Mouse (Mus musculus) lung, adult 2 months (tissue): ENCODE results near the gene Rexo2. TPM values are rescaled to one million over a fixed set of nuclear protein-coding genes. Genes with fewer than 3 reads are reported as not detected.
"Not testable (repeated sequence)": the region's sequence is repeated elsewhere in the genome, so short reads cannot be mapped to it uniquely, and the experiment has no call there.

Source experiments
- DNase-seq: peaks from one replicate; pipeline ENCODE4 v3.0.0; 2022
- H3K4me1 ChIP-seq: fragments of 200-500 bp; 2 replicates; pipeline ENCODE4 v1.6.1; 2011; ENCODE audit warnings: low read length; ENCODE audit not compliant: control insufficient read depth, insufficient read depth
- H3K4me3 ChIP-seq: fragments of 200-500 bp; replicated peaks from 2 replicates; pipeline ENCODE3; 2011; ENCODE audit warnings: low read depth, mild to moderate bottlenecking, control low read depth, low read length; ENCODE audit errors: extremely low read depth
- CTCF ChIP-seq: fragments of 200-500 bp; IDR thresholded peaks from 2 replicates; pipeline ENCODE4 v1.5.1; 2011; ENCODE audit warnings: mild to moderate bottlenecking, low read length, control low read depth; ENCODE audit not compliant: insufficient read depth
- POLR2A ChIP-seq: fragments of 200-500 bp; IDR thresholded peaks from 2 replicates; pipeline ENCODE4 v1.6.1; 2011; ENCODE audit warnings: low read depth, mild to moderate bottlenecking, control low read depth, low read length, borderline replicate concordance; ENCODE audit errors: extremely low read depth
- WGBS: fragments of 180-500 bp; shearing (Covaris S2); methylation state at CpG from one replicate; pipeline ENCODE4 v1.1.7; 2018; 5-methylcytosine and 5-hydroxymethylcytosine counted together
- polyA plus RNA-seq: library from polyadenylated mRNA; depleted of rRNA; stranded (reverse); fragments of >200 nt; gene quantifications from 2 replicates; pipeline ENCODE4 v1.2.3, GENCODE M21; 2012; rRNA removed

The Rexo2 gene
- 64.0 and 77.6 TPM in 2 replicates for polyA plus RNA-seq

DNA sequence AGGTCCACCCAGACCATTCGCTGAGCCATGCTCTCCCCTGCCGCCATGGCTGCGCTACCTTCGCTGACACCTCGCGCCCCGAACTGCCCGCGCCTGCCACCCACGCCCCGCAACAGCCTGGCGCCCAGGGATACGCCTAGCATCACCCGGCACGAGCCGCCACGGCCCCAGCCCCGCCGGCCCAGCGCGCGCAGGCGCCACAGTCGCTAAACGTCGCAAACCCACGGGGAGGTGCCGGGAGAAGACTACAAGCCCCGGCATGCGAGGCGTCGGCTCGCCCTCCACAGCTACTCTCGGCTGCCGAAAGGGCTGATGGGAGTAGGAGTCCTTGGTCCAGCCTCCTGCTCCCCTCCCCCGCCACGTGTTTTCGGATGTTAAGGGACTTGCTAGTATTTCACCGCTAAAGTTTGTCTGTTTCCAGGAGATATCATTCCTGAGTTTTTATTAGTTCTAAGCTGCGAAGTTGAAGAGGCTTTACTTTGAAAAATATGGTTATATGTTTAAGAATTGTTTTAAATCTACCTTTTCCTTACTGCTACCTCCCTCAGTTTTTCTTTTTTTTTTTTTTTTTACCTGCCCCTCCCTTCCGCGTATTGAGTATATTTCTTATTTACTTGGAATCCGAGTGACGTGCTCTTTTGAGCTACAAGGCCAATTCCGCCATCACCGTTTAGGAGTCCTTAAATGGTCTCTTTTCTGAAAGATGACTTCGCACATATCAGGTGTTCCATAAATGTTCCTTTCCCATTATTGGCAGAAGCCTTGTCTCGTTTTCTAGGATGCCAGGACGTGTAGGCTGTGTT lies at the start of gene Rexo2:
Gene Rexo2 (minus strand): TSS at position 213 of the 803 bp plus-strand sequence.
- Histone ChIP-seq H3K4me1 (peaks cover 2% of the 10 kb centered on the region; the same call in 1 of the 2 replicates), H3K4me3 (peak within 1 kb of the TSS; percentile 90)
- 1% methylated on average over 49 of the region's 49 CpGs for WGBS
- no peak for TF ChIP-seq CTCF
- peak; percentile 61; the same call in 1 of the 2 replicates for TF ChIP-seq POLR2A
- peak; percentile 89 for DNase-seq

DNA sequence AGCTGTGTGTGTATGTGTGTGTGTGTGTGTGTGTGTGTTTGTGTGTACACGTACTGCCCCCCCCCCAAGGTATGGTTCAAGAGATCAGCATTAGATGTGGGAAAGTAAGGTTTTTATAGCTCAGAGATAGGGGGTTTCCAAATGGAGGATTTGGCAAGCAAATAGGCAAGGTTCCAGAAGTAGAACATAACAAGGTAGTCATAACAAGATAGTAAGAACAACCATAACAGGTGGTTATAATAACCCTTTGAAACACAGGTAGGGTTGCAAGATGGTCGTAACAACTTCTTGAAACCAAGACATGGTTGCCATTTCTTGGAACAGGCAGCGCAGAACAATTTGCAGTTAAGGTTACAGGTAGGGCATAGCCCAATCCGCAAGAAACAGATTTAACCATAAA lies 46.1 kb upstream of the Rexo2 start:
- H3K4me1 ChIP-seq = no peaks in the 10 kb centered on the region
- H3K4me3 ChIP-seq = no peak overlapping the region
- no peak for TF ChIP-seq POLR2A
- TF ChIP-seq CTCF = no peak
- DNase-seq = no peak
- 86% methylated on average over 4 of the region's 4 CpGs for WGBS

DNA sequence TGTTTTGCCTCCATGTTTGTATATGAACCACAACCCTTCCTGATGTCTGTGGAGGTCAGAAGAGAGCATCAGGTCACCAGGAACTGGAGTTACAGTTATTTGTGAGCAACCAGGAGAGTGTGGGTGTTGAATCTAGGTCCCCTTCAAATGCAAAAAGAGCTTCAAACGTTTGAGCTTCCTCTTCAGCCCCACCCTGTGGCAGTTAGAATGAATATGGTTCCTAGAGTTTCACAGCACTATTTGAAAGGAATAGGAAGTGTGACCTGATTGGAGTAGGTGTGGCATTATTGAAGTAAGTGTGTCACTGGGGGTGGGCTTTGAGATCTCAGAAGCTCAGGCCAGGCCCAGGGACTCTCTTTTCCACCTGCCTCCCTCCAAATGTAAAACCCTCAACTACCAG lies 45.1 kb upstream of the Rexo2 start:
- 0% methylated on average over 1 of the region's 1 CpGs for WGBS
- no peak for DNase-seq
- Histone ChIP-seq H3K4me1 (no peaks in the 10 kb centered on the region), H3K4me3 (no peak overlapping the region)
- no peak for TF ChIP-seq POLR2A
- no peak for TF ChIP-seq CTCF

DNA sequence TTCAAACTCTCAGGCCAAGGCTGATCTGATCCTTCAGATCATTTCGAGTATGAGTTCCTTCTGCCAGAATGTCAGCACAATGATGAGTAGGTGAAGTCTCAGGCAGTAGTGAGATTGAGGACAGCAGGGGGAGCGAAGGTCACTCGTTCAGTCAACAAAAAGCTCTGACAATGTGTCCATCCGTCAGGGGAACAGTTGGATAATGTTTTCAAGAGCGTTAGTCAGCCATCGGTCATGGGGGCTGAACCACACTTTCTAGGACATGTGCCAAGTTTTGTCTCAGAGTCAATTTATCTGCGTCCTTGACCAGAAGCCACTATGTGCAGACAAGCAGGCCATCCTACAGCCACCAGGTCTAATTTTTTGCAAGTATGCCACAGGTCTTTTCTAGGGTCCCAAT lies 40.0 kb upstream of the Rexo2 start:
- H3K4me1 ChIP-seq, H3K4me3 ChIP-seq, DNase-seq: not testable (repeated sequence)
- WGBS = 19% methylated on average over 5 of the region's 7 CpGs

DNA sequence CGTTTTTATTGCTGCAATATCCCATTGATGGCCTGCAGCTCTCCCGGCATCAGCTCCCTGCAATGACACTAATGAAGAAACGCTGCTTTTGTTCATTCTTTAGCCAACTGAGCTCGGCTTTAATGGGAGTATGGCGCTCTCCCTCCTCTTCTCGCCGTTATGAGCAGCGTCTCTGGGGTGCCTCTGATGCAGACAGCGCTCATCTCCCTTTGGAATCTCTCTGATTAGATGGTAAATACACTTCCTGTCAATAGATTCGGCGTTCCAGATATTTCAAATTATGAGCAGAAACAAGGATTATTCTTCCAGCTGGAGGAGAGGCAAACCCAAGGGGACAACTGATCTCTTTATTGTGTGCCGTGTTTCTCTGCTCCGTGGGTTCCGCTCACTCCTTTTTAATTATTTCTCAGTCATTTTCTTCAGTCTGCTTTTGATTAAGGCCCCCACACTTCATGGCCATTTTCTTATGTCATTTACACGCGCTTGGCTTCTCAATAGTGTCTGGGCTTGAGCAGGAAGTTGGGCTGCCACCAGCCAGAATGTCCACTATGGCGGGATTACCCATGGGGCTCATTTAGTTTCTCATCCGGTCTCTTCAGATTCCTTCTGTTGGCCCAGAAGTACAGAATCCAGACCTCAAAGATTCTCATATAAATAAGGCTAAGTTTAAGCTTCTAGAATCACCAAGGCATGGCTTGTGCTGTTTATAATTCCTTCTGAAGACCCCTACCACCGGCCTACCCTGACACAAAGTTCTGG lies 37.1 kb upstream of the Rexo2 start:
- Histone ChIP-seq H3K4me3 (no peak overlapping the region), H3K4me1 (no peaks in the 10 kb centered on the region)
- 81% methylated on average over 19 of the region's 19 CpGs for WGBS
- no peak for DNase-seq
- TF ChIP-seq POLR2A (no peak), CTCF (no peak)

DNA sequence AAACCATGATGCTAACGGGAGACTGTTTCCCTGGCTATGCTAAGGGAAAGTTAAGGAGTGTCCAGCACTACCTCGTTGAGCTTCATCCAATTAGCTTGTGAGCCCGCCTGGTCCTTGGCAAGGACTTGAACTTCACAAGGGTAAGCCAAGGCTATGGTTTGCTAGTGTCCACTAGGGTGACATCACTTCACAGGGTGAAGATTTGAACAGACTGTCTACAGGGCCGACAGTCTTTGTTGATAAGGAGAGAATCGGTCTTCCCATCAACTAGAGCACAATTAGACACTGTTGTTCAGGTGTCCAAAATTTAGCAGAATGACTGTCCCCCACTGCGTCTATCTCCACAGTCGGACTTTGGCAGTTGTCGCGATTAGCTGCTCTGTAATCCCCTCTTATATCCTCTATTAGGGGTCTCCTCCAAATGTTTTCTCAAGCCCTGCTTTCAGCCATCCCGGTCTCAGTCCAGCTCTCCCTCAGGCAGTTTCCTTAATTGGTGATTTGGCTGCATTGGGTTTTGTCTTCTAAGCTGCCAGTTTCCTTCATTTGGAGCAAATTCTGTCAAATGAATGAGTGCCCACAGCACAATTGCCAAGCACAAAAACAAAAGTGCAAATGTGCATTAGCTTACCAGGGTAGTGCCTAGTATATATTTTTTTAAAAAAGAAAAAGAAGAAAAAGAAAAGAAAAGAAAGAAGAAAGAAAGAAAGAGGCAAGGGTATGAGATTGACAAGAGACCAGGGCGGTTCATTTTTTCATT lies 36.4 kb upstream of the Rexo2 start:
- 85% methylated on average over 11 of the region's 11 CpGs for WGBS
- Histone ChIP-seq H3K4me1 (no peaks in the 10 kb centered on the region), H3K4me3 (no peak overlapping the region)
- no peak for DNase-seq
- TF ChIP-seq CTCF (no peak), POLR2A (no peak)

DNA sequence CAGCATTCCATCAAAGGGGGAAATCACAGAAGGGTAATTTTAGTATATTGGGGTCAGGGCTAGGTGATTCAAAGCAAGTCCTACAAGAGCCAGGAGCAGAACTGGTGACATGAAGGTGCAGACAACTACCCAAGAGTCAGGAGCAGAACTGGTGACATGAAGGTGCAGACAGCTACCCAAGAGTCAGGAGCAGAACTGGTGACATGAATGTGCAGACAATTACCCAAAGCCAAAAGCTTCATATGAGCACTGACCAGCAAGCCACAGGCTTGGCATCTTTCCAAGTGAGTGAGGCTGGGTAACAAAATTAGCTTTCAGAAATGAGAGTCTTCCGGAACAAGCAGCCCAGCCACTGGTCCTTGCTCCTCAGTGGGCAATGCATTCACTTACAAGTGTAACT lies 34.9 kb upstream of the Rexo2 start:
- WGBS = 20% methylated on average over 1 of the region's 1 CpGs
- Histone ChIP-seq H3K4me1 (no peaks in the 10 kb centered on the region), H3K4me3 (no peak overlapping the region)
- no peak for TF ChIP-seq POLR2A
- TF ChIP-seq CTCF = no peak
- DNase-seq = no peak

DNA sequence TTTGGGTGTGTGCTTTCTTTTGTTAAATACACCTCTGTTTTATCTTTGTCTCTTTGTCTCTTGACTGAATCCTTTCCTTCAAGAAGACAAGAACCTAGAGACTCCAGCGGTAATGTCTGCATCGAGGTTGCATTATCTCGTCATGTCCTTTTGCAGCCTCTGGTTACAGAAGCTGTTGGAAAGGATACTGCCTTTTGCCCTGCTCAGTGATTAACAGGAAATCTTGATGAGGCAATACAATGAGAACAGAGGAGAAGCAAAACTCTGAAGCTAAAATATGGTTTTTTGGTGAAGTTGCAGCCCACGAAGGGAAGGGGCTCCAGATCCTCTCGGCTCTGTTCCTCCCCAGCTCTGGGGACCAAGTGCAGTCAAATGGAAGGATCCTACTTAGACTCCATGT lies 29.7 kb upstream of the Rexo2 start:
- 74% methylated on average over 5 of the region's 5 CpGs for WGBS
- H3K4me3 ChIP-seq = no peak overlapping the region
- no peak for DNase-seq
- TF ChIP-seq CTCF (no peak), POLR2A (no peak)
- no peaks in the 10 kb centered on the region for H3K4me1 ChIP-seq

DNA sequence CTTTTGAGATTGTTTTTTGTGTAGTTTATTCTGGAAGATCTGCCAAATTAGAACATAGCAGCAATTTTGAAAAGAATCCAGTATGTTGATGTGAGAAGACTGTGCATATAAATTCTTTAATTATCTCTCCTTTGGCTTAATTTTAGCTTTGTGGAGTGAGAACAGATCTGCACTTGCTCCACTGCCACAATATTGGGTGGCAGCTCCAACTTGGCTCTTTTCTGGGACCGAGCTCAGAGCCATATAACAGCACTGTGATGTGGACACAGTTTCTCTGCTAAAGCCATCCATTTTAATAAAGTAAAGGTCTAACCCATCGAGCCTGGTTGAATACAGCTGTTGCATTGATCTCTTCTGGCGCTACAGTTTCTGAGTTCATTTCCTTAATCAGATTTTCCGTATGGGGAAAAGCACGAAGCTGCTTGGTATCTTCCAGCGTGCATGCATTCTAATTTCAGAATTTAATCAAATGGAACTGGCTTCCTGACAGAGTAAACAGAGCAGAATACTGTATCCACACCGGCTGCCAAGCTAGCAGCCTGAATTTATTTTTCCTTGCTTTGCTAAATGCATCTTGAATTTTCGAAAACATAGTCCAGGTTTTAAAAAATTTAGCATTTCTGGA lies 24.4 kb upstream of the Rexo2 start:
- Histone ChIP-seq H3K4me1 (no peaks in the 10 kb centered on the region), H3K4me3 (no peak overlapping the region)
- WGBS = 53% methylated on average over 8 of the region's 8 CpGs
- no peak for DNase-seq
- TF ChIP-seq POLR2A (no peak), CTCF (no peak)
